Mouse (Mus musculus) bone marrow, adult 2 months (tissue): ENCODE measurements at regions not wholly inside any gene's neighbourhood (a gene's known extent, or its start where the extent isn't known, plus 50 kb on each side); places are given as distances from the start of the nearest gene placed in this dataset.

Experiments used
- CTCF ChIP-seq: fragments of 200-500 bp; IDR thresholded peaks from 2 replicates; pipeline ENCODE4 v1.5.1; 2011; ENCODE audit warnings: low read length, control low read depth; ENCODE audit not compliant: control insufficient read depth, insufficient read depth
- POLR2A ChIP-seq: fragments of 200-500 bp; IDR thresholded peaks from 2 replicates; pipeline ENCODE4 v1.6.1; 2011; ENCODE audit warnings: low read depth, mild to moderate bottlenecking, control low read depth, low read length, borderline replicate concordance; ENCODE audit not compliant: control insufficient read depth

- no peak for TF ChIP-seq CTCF
- no peak for TF ChIP-seq POLR2A
These were observed 332.8 kb upstream of the Smim15 start for GRCm38 (mm10) chr13:107711341-107711994.
